Mouse (Mus musculus): Measurements from ENCODE around the gene Cacng1.

DNA sequence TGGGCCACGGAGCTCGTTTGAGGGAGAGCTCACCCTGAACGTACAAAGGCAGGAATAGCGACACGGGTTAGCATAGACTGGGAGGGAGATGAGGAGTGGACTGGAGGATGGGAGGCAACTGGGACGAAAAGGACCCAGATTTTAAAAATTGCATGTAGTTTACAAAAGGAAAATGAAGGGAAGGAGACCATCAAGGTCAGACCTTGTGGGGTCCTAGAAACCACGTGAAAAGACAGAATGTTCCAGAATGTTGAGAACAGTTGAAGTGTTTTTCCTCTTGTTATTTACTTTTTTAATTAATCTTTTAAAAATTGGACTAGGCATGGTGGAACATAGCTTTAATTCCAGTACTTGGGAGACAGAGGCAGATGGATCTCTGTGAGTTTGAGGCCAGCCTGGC is 4.7 kb upstream of the Cacng1 start:
- TF ChIP-seq CTCF (IDR thresholded peaks at IDR 0.05; ENCODE audit: extremely low read depth, insufficient read depth, low read length) = no peak
- TF ChIP-seq POLR2A (IDR thresholded peaks at IDR 0.05; ENCODE audit: extremely low read depth, insufficient read depth, low read length) = no peak
